Mouse (Mus musculus) c-Kit-negative CD71-positive TER-119-positive erythroid progenitor cells, embryonic 14.5 days (primary cell): Measurements from ENCODE around the gene Atp23.

Source experiments
- DNase-seq: peaks from one replicate; pipeline ENCODE4 v3.0.0-alpha.2; 2013; ENCODE audit warnings: low read depth, low spot score

The Atp23 gene

GRCm38 (mm10) chr10:126900821-126901487 lies at the start of gene Atp23:
Gene Atp23, minus strand, starts transcription at chr10:126901355.
- peak; percentile 50 for DNase-seq

- DNase-seq = no peak
Observed at GRCm38 (mm10) chr10:126950572-126950971, 49.4 kb upstream of the Atp23 start.

GRCm38 (mm10) chr10:126949824-126950223 lies 48.7 kb upstream of the Atp23 start:
- DNase-seq = no peak

GRCm38 (mm10) chr10:126945531-126945930 lies 44.4 kb upstream of the Atp23 start:
- DNase-seq = no peak

- DNase-seq = no peak
Observed at GRCm38 (mm10) chr10:126940949-126941348, 39.8 kb upstream of the Atp23 start.

GRCm38 (mm10) chr10:126935556-126936381 lies 34.6 kb upstream of the Atp23 start:
- DNase-seq = no peak

GRCm38 (mm10) chr10:126935121-126935520 lies 34.0 kb upstream of the Atp23 start:
- no peak for DNase-seq

GRCm38 (mm10) chr10:126934561-126934960 lies 33.4 kb upstream of the Atp23 start:
- no peak for DNase-seq

- no peak for DNase-seq
Observed at GRCm38 (mm10) chr10:126931760-126932139, 30.6 kb upstream of the Atp23 start.

- no peak for DNase-seq
Observed at GRCm38 (mm10) chr10:126931123-126931759, 30.1 kb upstream of the Atp23 start.

- no peak for DNase-seq
Observed at GRCm38 (mm10) chr10:126930270-126931121, 29.3 kb upstream of the Atp23 start.

GRCm38 (mm10) chr10:126929543-126929942 lies 28.4 kb upstream of the Atp23 start:
- DNase-seq = no peak

GRCm38 (mm10) chr10:126928819-126929206 lies 27.7 kb upstream of the Atp23 start:
- no peak for DNase-seq

- DNase-seq = no peak
Observed at GRCm38 (mm10) chr10:126928011-126928818, 27.1 kb upstream of the Atp23 start.

- no peak for DNase-seq
Observed at GRCm38 (mm10) chr10:126927101-126927961, 26.2 kb upstream of the Atp23 start.

- no peak for DNase-seq
Observed at GRCm38 (mm10) chr10:126925391-126925790, 24.2 kb upstream of the Atp23 start.

GRCm38 (mm10) chr10:126924087-126924486 lies 22.9 kb upstream of the Atp23 start:
- no peak for DNase-seq

- DNase-seq = no peak
Observed at GRCm38 (mm10) chr10:126920220-126920619, 19.1 kb upstream of the Atp23 start.

GRCm38 (mm10) chr10:126919067-126919466 lies 17.9 kb upstream of the Atp23 start:
- peak; percentile 69 for DNase-seq

GRCm38 (mm10) chr10:126914288-126914687 lies 13.1 kb upstream of the Atp23 start:
- DNase-seq = no peak
